Mouse (Mus musculus) hindbrain, embryonic 12.5 days (tissue): Measurements from ENCODE around the gene Scn2a. TPM values are rescaled to one million over a fixed set of nuclear protein-coding genes. Genes with fewer than 3 reads are reported as not detected.

Source experiments
- ATAC-seq: fragments of 200-750 bp; cut with Nextera tagmentation; 2 replicates; pipeline ENCODE4 v1.8.0; 2017; ENCODE audit warnings: moderate TSS enrichment; ENCODE audit not compliant: low FRiP score
- H3K27ac ChIP-seq: fragments of 300-500 bp; sonication (generic); 2 replicates; pipeline ENCODE4 v1.5.1; 2016; ENCODE audit warnings: mild to moderate bottlenecking
- H3K27me3 ChIP-seq: fragments of 300-500 bp; sonication (generic); 2 replicates; pipeline ENCODE4 v1.6.1; 2016; ENCODE audit warnings: mild to moderate bottlenecking
- H3K36me3 ChIP-seq: fragments of 300-500 bp; sonication (generic); 2 replicates; pipeline ENCODE4 v1.6.1; 2016; ENCODE audit warnings: mild to moderate bottlenecking
- H3K4me1 ChIP-seq: fragments of 300-500 bp; sonication (generic); 2 replicates; pipeline ENCODE4 v1.6.1; 2016
- H3K4me2 ChIP-seq: fragments of 300-500 bp; sonication (generic); replicated peaks from 2 replicates; pipeline ENCODE4 v1.6.1; 2016; ENCODE audit warnings: mild to moderate bottlenecking
- H3K4me3 ChIP-seq: fragments of 300-500 bp; sonication (generic); 2 replicates; pipeline ENCODE4 v1.5.1; 2016; ENCODE audit warnings: mild to moderate bottlenecking
- H3K9ac ChIP-seq: fragments of 300-500 bp; sonication (generic); 2 replicates; pipeline ENCODE4 v1.6.1; 2016; ENCODE audit warnings: mild to moderate bottlenecking, moderate library complexity
- H3K9me3 ChIP-seq: fragments of 300-500 bp; sonication (generic); replicated peaks from 2 replicates; pipeline ENCODE4 v1.6.1; 2016; ENCODE audit warnings: mild to moderate bottlenecking
- WGBS: fragments of 180-500 bp; shearing (Covaris S2); methylation state at CpG from one replicate; pipeline ENCODE4 v1.1.7; 2016; 5-methylcytosine and 5-hydroxymethylcytosine counted together
- polyA plus RNA-seq: library from polyadenylated mRNA; unstranded; fragments of >200 nt; fragmentation: Nextera tagmentation; extraction: Ambion mirVana; gene quantifications from 2 replicates; pipeline ENCODE4 v1.2.1, GENCODE M21; 2016

The Scn2a gene
- polyA plus RNA-seq = 18.2 and 21.3 TPM in 2 replicates

GRCm38 (mm10) chr2:65620556-65621166 is at the start of gene Scn2a:
Scn2a (plus strand) TSS chr2:65620771.
- Histone ChIP-seq H3K27ac (peak within 1 kb of the TSS; percentile 76), H3K4me2 (peak within 1 kb of the TSS; percentile 36), H3K4me3 (peak within 1 kb of the TSS; percentile 26), H3K9me3 (no peaks in the 10 kb centered on the region), H3K27me3 (no peaks in the 10 kb centered on the region), H3K9ac (peak within 1 kb of the TSS; percentile 39; the same call in 1 of the 2 replicates), H3K36me3 (no peaks in the 10 kb centered on the region), H3K4me1 (no peaks in the 10 kb centered on the region; the same call in 1 of the 2 replicates)
- WGBS = 43% methylated on average over 9 of the region's 9 CpGs
- peak; percentile 63 for ATAC-seq

GRCm38 (mm10) chr2:65587679-65588078 is 32.9 kb upstream of the Scn2a start:
- H3K9ac ChIP-seq = no peak overlapping the region
- H3K27me3 ChIP-seq = no peaks in the 10 kb centered on the region
- H3K9me3 ChIP-seq = no peaks in the 10 kb centered on the region
- H3K4me2 ChIP-seq = no peak overlapping the region
- no peak overlapping the region for H3K27ac ChIP-seq
- no peaks in the 10 kb centered on the region for H3K4me1 ChIP-seq
- no peak for ATAC-seq
- H3K36me3 ChIP-seq = no peaks in the 10 kb centered on the region
- H3K4me3 ChIP-seq = no peak overlapping the region
- WGBS = 85% methylated on average over 5 of the region's 5 CpGs

GRCm38 (mm10) chr2:65607813-65608212 is 12.8 kb upstream of the Scn2a start:
- Histone ChIP-seq H3K36me3 (no peaks in the 10 kb centered on the region), H3K4me2 (no peak overlapping the region), H3K4me3 (no peak overlapping the region), H3K9ac (no peak overlapping the region), H3K9me3 (no peaks in the 10 kb centered on the region), H3K27me3 (no peaks in the 10 kb centered on the region), H3K27ac (no peak overlapping the region), H3K4me1 (no peaks in the 10 kb centered on the region)
- ATAC-seq = no peak

GRCm38 (mm10) chr2:65611887-65612286 is 8.7 kb upstream of the Scn2a start:
- Histone ChIP-seq H3K36me3 (no peaks in the 10 kb centered on the region), H3K9me3 (no peaks in the 10 kb centered on the region), H3K27me3 (no peaks in the 10 kb centered on the region), H3K27ac (no peak overlapping the region), H3K4me3 (no peak overlapping the region), H3K4me1 (no peaks in the 10 kb centered on the region), H3K4me2 (no peak overlapping the region), H3K9ac (no peak overlapping the region)
- ATAC-seq = no peak
- WGBS = 83% methylated on average over 4 of the region's 4 CpGs

- ATAC-seq = no peak
- Histone ChIP-seq H3K9me3 (no peaks in the 10 kb centered on the region), H3K9ac (no peak overlapping the region), H3K4me2 (no peak overlapping the region), H3K36me3 (no peaks in the 10 kb centered on the region), H3K27ac (no peak overlapping the region), H3K4me1 (no peaks in the 10 kb centered on the region; the same call in 1 of the 2 replicates), H3K27me3 (no peaks in the 10 kb centered on the region), H3K4me3 (no peak overlapping the region)
- 26% methylated on average over 5 of the region's 5 CpGs for WGBS
Observed at GRCm38 (mm10) chr2:65619781-65620180, 790 bp upstream of the Scn2a start.

- H3K36me3 ChIP-seq = no peaks in the 10 kb centered on the region
- H3K27ac ChIP-seq = peak overlapping the region; percentile 76
- peak overlapping the region; percentile 39; the same call in 1 of the 2 replicates for H3K9ac ChIP-seq
- no peaks in the 10 kb centered on the region; the same call in 1 of the 2 replicates for H3K4me1 ChIP-seq
- no peaks in the 10 kb centered on the region for H3K9me3 ChIP-seq
- no peaks in the 10 kb centered on the region for H3K27me3 ChIP-seq
- ATAC-seq = peak; percentile 67
- H3K4me3 ChIP-seq = peak overlapping the region; percentile 26
- H3K4me2 ChIP-seq = peak overlapping the region; percentile 36
- 35% methylated on average over 5 of the region's 5 CpGs for WGBS
Observed at GRCm38 (mm10) chr2:65621254-65621653, 683 bp downstream of the Scn2a start.

- no peaks in the 10 kb centered on the region; the same call in 1 of the 2 replicates for H3K4me1 ChIP-seq
- no peak overlapping the region for H3K9ac ChIP-seq
- no peaks in the 10 kb centered on the region for H3K36me3 ChIP-seq
- H3K27me3 ChIP-seq = no peaks in the 10 kb centered on the region
- WGBS = 81% methylated on average over 5 of the region's 5 CpGs
- no peak overlapping the region for H3K27ac ChIP-seq
- no peaks in the 10 kb centered on the region for H3K9me3 ChIP-seq
- ATAC-seq = no peak
- H3K4me3 ChIP-seq = peak overlapping the region; percentile 26; the same call in 1 of the 2 replicates
- peak overlapping the region; percentile 36 for H3K4me2 ChIP-seq
Observed at GRCm38 (mm10) chr2:65621838-65622237, 1.3 kb downstream of the Scn2a start.

- ATAC-seq = no peak
- Histone ChIP-seq H3K36me3 (no peaks in the 10 kb centered on the region), H3K27me3 (no peaks in the 10 kb centered on the region), H3K27ac (no peak overlapping the region), H3K4me3 (no peak overlapping the region), H3K9ac (no peak overlapping the region), H3K9me3 (no peaks in the 10 kb centered on the region), H3K4me1 (no peaks in the 10 kb centered on the region), H3K4me2 (no peak overlapping the region)
- 85% methylated on average over 7 of the region's 7 CpGs for WGBS
Observed at GRCm38 (mm10) chr2:65652636-65653035, 32.1 kb downstream of the Scn2a start.

- no peak overlapping the region for H3K9ac ChIP-seq
- 77% methylated on average over 4 of the region's 4 CpGs for WGBS
- no peak overlapping the region for H3K27ac ChIP-seq
- no peak overlapping the region for H3K4me2 ChIP-seq
- H3K4me3 ChIP-seq = no peak overlapping the region
- H3K9me3 ChIP-seq = no peaks in the 10 kb centered on the region
- no peak for ATAC-seq
- no peaks in the 10 kb centered on the region for H3K4me1 ChIP-seq
- H3K27me3 ChIP-seq = no peaks in the 10 kb centered on the region
- H3K36me3 ChIP-seq = no peaks in the 10 kb centered on the region
Observed at GRCm38 (mm10) chr2:65657031-65657430, 36.5 kb downstream of the Scn2a start.

GRCm38 (mm10) chr2:65658430-65658829 is 37.9 kb downstream of the Scn2a start:
- no peaks in the 10 kb centered on the region for H3K27me3 ChIP-seq
- H3K4me1 ChIP-seq = no peaks in the 10 kb centered on the region
- no peak overlapping the region for H3K4me3 ChIP-seq
- 81% methylated on average over 8 of the region's 8 CpGs for WGBS
- H3K36me3 ChIP-seq = no peaks in the 10 kb centered on the region
- no peak overlapping the region for H3K4me2 ChIP-seq
- H3K27ac ChIP-seq = no peak overlapping the region
- no peak overlapping the region for H3K9ac ChIP-seq
- no peaks in the 10 kb centered on the region for H3K9me3 ChIP-seq
- no peak for ATAC-seq

GRCm38 (mm10) chr2:65663892-65664291 is 43.3 kb downstream of the Scn2a start:
- ATAC-seq = no peak
- Histone ChIP-seq H3K4me2 (no peak overlapping the region), H3K9me3 (no peaks in the 10 kb centered on the region), H3K4me3 (no peak overlapping the region), H3K9ac (no peak overlapping the region), H3K4me1 (peaks cover 8% of the 10 kb centered on the region; the same call in 1 of the 2 replicates), H3K36me3 (no peaks in the 10 kb centered on the region), H3K27me3 (no peaks in the 10 kb centered on the region), H3K27ac (no peak overlapping the region)

GRCm38 (mm10) chr2:65664481-65664880 is 43.9 kb downstream of the Scn2a start:
- no peaks in the 10 kb centered on the region for H3K9me3 ChIP-seq
- no peak overlapping the region for H3K4me2 ChIP-seq
- no peaks in the 10 kb centered on the region for H3K27me3 ChIP-seq
- H3K36me3 ChIP-seq = no peaks in the 10 kb centered on the region
- WGBS = 26% methylated on average over 1 of the region's 1 CpGs
- H3K9ac ChIP-seq = no peak overlapping the region
- no peak for ATAC-seq
- H3K4me3 ChIP-seq = no peak overlapping the region
- H3K27ac ChIP-seq = no peak overlapping the region
- H3K4me1 ChIP-seq = peaks cover 13% of the 10 kb centered on the region; the same call in 1 of the 2 replicates

- 21% methylated on average over 4 of the region's 4 CpGs for WGBS
- ATAC-seq = no peak
- Histone ChIP-seq H3K9me3 (no peaks in the 10 kb centered on the region), H3K4me3 (no peak overlapping the region), H3K27me3 (no peaks in the 10 kb centered on the region), H3K9ac (no peak overlapping the region), H3K4me2 (no peak overlapping the region), H3K4me1 (peaks cover 14% of the 10 kb centered on the region; the same call in 1 of the 2 replicates), H3K27ac (no peak overlapping the region), H3K36me3 (no peaks in the 10 kb centered on the region)
Observed at GRCm38 (mm10) chr2:65665180-65665579, 44.6 kb downstream of the Scn2a start.
